Mouse (Mus musculus): Measurements from ENCODE around the gene Gm16223. TPM values are rescaled to one million over a fixed set of nuclear protein-coding genes. Genes with fewer than 3 reads are reported as not detected.

The Gm16223 gene
- polyA plus RNA-seq, 1 experiment from 2014 or later: not detected

DNA sequence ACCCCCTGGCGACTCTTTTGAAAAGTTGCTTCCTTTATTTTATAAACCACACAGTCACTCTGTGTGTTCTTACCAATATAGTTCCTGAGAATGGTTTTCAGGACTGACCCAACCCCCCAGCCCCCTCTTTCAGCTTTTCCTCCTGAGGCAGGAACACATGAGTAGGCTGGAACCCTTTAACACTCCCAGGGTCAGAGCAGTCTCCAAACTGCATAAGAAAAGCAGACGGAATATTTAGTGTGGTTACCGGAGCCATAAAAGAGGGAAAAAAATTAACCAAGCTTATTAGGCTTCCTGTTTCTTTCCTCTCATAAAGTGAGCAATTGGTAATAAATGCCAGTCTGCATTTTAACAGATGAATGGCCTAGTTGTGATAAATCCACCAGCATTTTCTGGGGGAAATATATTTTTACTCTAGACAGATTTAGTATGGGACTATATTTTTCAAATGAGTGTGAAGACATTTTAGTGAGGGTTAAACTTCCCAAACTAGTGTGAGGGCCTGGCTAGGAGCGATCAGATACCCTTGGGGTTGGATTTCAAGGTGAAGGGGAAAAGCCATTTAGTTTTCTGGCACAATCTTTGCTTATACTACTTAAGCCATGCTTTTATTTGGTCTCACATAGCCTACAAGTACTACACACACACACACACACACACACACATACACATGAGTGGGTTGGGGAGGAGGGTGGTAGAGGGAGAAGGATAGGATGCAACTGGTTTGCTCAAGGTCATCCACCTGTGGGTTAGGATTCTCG lies 49.0 kb downstream of the Gm16223 start:
- no peaks in the 10 kb centered on the region for H3K4me1 ChIP-seq (replicated peaks; ENCODE audit: control insufficient read depth, insufficient read depth, low read length)
- H3K27me3 ChIP-seq (ENCODE audit: control insufficient read depth, insufficient read depth, low read length): no peaks in the 10 kb centered on the region
- no peak overlapping the region for H3K27ac ChIP-seq (ENCODE audit: low read depth, low read length)
- no peak overlapping the region for H3K4me3 ChIP-seq (ENCODE audit: low read depth, low read length)
- no peak for DNase-seq (ENCODE audit: low spot score)
- ATAC-seq (ENCODE audit: low FRiP score): no peak
- H3K9ac ChIP-seq (ENCODE audit: low read depth, low read length): no peak overlapping the region
- no peak overlapping the region for H3K4me2 ChIP-seq (replicated peaks; ENCODE audit: low read depth, low read length)
- 90% methylated on average over 5 of the region's 5 CpGs for WGBS
- no peaks in the 10 kb centered on the region for H3K36me3 ChIP-seq (ENCODE audit: control insufficient read depth, insufficient read depth, low read length)
- H3K9me3 ChIP-seq (ENCODE audit: control insufficient read depth, low read length): no peaks in the 10 kb centered on the region

DNA sequence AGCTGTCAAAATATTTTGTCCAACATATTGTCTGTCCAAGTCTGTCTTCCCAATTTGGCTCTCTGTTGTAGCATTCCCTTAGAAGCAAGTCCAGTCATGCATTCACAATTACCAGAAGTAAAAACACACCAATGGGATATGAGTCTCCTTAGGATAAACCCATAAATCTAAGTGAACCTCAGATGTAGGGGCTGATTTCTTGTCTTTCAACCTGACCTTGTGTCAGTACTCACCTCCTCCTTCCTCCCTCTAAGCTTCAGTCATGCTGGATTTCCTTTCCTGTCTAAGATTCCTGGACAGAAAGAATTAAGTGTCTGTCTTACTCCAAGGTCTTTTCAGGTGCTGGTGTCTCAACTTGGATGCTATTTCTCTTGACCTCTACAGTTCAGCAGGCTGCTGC lies 57.8 kb downstream of the Gm16223 start:
- no peak overlapping the region for H3K9ac ChIP-seq (ENCODE audit: low read depth, low read length)
- H3K36me3 ChIP-seq (ENCODE audit: control insufficient read depth, insufficient read depth, low read length): no peaks in the 10 kb centered on the region

DNA sequence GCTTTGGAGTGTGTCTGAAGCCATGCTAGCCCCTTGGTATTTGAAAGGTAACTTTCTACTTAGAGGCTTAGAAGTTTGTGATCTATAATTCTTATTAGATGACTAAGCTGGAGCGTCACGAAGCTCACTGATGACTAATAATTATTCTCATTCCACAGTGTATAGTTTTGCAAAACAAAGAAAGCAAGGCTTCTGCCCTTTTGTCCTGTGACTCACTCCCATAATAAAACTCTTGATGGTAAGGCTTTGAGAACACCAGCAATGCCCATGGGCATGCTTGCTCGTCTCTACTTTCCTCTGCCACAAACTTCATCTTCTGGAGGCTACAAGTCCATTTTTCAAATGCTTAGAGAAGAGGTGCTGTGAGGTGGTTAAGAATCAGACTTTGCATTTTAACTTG lies 87.9 kb downstream of the Gm16223 start:
- no peaks in the 10 kb centered on the region for H3K4me1 ChIP-seq (replicated peaks; ENCODE audit: control insufficient read depth, insufficient read depth, low read length)
- no peaks in the 10 kb centered on the region for H3K9me3 ChIP-seq (ENCODE audit: control insufficient read depth, low read length)
- ATAC-seq (ENCODE audit: low FRiP score) (no peak), DNase-seq (ENCODE audit: low spot score) (no peak)
- H3K9ac ChIP-seq (ENCODE audit: low read depth, low read length): no peak overlapping the region
- no peaks in the 10 kb centered on the region for H3K36me3 ChIP-seq (ENCODE audit: control insufficient read depth, insufficient read depth, low read length)
- H3K4me2 ChIP-seq (replicated peaks; ENCODE audit: low read depth, low read length): no peak overlapping the region
- 80% methylated on average over 3 of the region's 3 CpGs for WGBS
- H3K27ac ChIP-seq (ENCODE audit: low read depth, low read length): no peak overlapping the region
- H3K4me3 ChIP-seq (ENCODE audit: low read depth, low read length): no peak overlapping the region
- no peaks in the 10 kb centered on the region for H3K27me3 ChIP-seq (ENCODE audit: control insufficient read depth, insufficient read depth, low read length)

More for the DNA sequence above, 57.8 kb downstream of the Gm16223 start:
- ATAC-seq (ENCODE audit: low FRiP score): no peak
- no peaks in the 10 kb centered on the region for H3K4me1 ChIP-seq (replicated peaks; ENCODE audit: control insufficient read depth, insufficient read depth, low read length)
- H3K27ac ChIP-seq (ENCODE audit: low read depth, low read length): no peak overlapping the region
- H3K4me2 ChIP-seq (replicated peaks; ENCODE audit: low read depth, low read length): no peak overlapping the region
- H3K9me3 ChIP-seq (ENCODE audit: control insufficient read depth, low read length): no peaks in the 10 kb centered on the region
- no peaks in the 10 kb centered on the region for H3K27me3 ChIP-seq (ENCODE audit: control insufficient read depth, insufficient read depth, low read length)
- no peak for DNase-seq (ENCODE audit: low spot score)
- no peak overlapping the region for H3K4me3 ChIP-seq (ENCODE audit: low read depth, low read length)

DNA sequence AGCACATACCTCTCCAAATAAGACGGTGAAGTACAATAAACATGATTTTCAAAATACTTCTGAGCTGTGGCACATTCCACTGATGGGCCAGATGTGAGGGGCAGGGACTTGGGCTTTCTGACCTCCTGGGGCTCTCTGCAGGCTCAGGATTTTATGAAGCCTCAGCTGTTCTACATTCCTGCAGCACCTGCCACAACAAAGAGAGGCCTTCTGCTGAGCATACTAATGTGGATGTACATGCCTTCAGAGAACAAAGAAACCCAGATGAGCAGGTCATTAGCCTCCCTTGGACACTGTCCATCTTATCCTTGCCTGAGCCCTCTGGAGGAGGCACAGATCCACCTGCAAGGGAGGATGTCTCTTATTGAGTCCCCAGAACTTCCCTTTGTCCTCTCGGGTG lies 97.0 kb downstream of the Gm16223 start:
- no peaks in the 10 kb centered on the region for H3K27me3 ChIP-seq (ENCODE audit: control insufficient read depth, insufficient read depth, low read length)
- ATAC-seq (ENCODE audit: low FRiP score): 0 out of 2 replicates have a peak, but pooled peaks have one; percentile 22

DNA sequence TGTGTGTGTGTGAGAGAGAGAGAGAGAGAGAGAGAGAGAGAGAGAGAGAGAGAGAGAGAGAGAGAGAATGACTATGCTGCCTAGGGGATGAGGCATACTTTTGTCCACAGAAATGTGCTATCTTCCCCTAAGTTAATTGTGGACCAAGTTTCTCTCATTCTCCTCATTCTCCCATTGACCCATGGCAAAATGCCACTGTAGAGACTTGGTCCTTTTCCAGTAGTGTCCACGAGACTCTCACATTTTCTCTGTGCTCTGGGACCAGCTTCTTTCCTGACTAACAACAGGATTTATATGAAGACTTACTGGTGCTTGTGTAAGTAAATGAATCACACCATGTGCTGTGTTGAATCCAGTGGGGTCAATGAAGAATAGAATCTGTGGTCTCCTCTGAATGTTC lies 98.6 kb downstream of the Gm16223 start:
- H3K4me3 ChIP-seq (ENCODE audit: low read depth, low read length): no peak overlapping the region
- H3K9me3 ChIP-seq (ENCODE audit: control insufficient read depth, low read length): no peaks in the 10 kb centered on the region
- no peak for ATAC-seq (ENCODE audit: low FRiP score)
- no peak overlapping the region for H3K9ac ChIP-seq (ENCODE audit: low read depth, low read length)
- no peaks in the 10 kb centered on the region for H3K4me1 ChIP-seq (replicated peaks; ENCODE audit: control insufficient read depth, insufficient read depth, low read length)
- H3K27me3 ChIP-seq (ENCODE audit: control insufficient read depth, insufficient read depth, low read length): no peaks in the 10 kb centered on the region
- H3K27ac ChIP-seq (ENCODE audit: low read depth, low read length): no peak overlapping the region
- 77% methylated on average over 1 of the region's 1 CpGs for WGBS
- DNase-seq (ENCODE audit: low spot score): no peak
- no peak overlapping the region for H3K4me2 ChIP-seq (replicated peaks; ENCODE audit: low read depth, low read length)
- no peaks in the 10 kb centered on the region for H3K36me3 ChIP-seq (ENCODE audit: control insufficient read depth, insufficient read depth, low read length)

More for the DNA sequence above, 97.0 kb downstream of the Gm16223 start:
- Histone ChIP-seq H3K36me3 (ENCODE audit: control insufficient read depth, insufficient read depth, low read length) (no peaks in the 10 kb centered on the region), H3K4me3 (ENCODE audit: low read depth, low read length) (no peak overlapping the region), H3K27ac (ENCODE audit: low read depth, low read length) (no peak overlapping the region), H3K9ac (ENCODE audit: low read depth, low read length) (no peak overlapping the region), H3K9me3 (ENCODE audit: control insufficient read depth, low read length) (no peaks in the 10 kb centered on the region), H3K4me1 (replicated peaks; ENCODE audit: control insufficient read depth, insufficient read depth, low read length) (no peaks in the 10 kb centered on the region), H3K4me2 (replicated peaks; ENCODE audit: low read depth, low read length) (no peak overlapping the region)
- peak; percentile 4 for DNase-seq (ENCODE audit: low spot score)
- 63% methylated on average over 2 of the region's 2 CpGs for WGBS

DNA sequence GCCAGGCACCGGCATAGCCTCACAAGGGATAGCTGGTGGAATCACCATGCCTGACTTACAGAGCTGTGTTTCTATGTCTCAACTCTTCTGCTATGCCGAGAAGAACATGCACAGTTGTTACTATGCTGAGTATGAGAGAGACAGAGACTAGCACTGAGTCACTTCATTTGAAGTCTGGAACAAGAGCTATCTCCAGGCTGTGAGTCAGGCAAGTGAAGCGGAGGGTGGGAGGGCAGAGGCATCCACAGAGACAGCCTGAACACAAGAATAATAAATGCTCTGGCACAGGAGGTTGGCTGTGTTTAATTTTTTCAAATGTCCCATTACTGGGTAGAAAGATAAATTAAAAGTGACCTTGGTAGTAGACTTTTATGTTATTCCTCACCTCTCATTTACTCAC lies 100.3 kb downstream of the Gm16223 start:
- no peaks in the 10 kb centered on the region for H3K36me3 ChIP-seq (ENCODE audit: control insufficient read depth, insufficient read depth, low read length)
- H3K4me2 ChIP-seq (replicated peaks; ENCODE audit: low read depth, low read length): no peak overlapping the region
- no peaks in the 10 kb centered on the region for H3K27me3 ChIP-seq (ENCODE audit: control insufficient read depth, insufficient read depth, low read length)
- DNase-seq (ENCODE audit: low spot score) (no peak), ATAC-seq (ENCODE audit: low FRiP score) (no peak)
- no peak overlapping the region for H3K27ac ChIP-seq (ENCODE audit: low read depth, low read length)
- H3K9ac ChIP-seq (ENCODE audit: low read depth, low read length): no peak overlapping the region
- H3K4me1 ChIP-seq (replicated peaks; ENCODE audit: control insufficient read depth, insufficient read depth, low read length): no peaks in the 10 kb centered on the region
- no peaks in the 10 kb centered on the region for H3K9me3 ChIP-seq (ENCODE audit: control insufficient read depth, low read length)
- WGBS: 94% methylated on average over 3 of the region's 3 CpGs
- H3K4me3 ChIP-seq (ENCODE audit: low read depth, low read length): no peak overlapping the region

DNA sequence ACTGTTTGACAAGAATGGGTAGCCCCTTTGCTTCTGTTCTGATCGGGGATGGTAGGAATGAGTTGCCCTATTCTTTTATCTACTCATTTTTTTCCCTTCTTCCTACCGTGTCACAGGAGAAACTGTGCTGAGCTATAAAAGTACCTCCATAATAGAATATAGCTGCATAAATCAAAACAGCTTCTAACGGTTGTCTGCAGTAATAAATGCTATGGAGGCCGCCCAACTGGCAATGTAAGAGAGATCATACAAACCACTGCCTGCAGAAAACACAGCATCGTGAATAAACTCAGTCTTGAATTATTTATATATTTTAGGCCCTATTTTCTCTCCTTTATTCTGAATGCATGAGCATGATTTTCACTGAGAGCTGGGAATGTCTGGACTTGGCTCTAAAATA lies 101.0 kb downstream of the Gm16223 start:
- H3K4me1 ChIP-seq (replicated peaks; ENCODE audit: control insufficient read depth, insufficient read depth, low read length): no peaks in the 10 kb centered on the region
- no peaks in the 10 kb centered on the region for H3K36me3 ChIP-seq (ENCODE audit: control insufficient read depth, insufficient read depth, low read length)
- H3K27me3 ChIP-seq (ENCODE audit: control insufficient read depth, insufficient read depth, low read length): no peaks in the 10 kb centered on the region
- H3K4me3 ChIP-seq (ENCODE audit: low read depth, low read length): no peak overlapping the region
- no peak for DNase-seq (ENCODE audit: low spot score)
- no peak overlapping the region for H3K9ac ChIP-seq (ENCODE audit: low read depth, low read length)
- no peak overlapping the region for H3K27ac ChIP-seq (ENCODE audit: low read depth, low read length)
- 90% methylated on average over 5 of the region's 5 CpGs for WGBS
- no peak for ATAC-seq (ENCODE audit: low FRiP score)
- no peak overlapping the region for H3K4me2 ChIP-seq (replicated peaks; ENCODE audit: low read depth, low read length)
- H3K9me3 ChIP-seq (ENCODE audit: control insufficient read depth, low read length): no peaks in the 10 kb centered on the region

DNA sequence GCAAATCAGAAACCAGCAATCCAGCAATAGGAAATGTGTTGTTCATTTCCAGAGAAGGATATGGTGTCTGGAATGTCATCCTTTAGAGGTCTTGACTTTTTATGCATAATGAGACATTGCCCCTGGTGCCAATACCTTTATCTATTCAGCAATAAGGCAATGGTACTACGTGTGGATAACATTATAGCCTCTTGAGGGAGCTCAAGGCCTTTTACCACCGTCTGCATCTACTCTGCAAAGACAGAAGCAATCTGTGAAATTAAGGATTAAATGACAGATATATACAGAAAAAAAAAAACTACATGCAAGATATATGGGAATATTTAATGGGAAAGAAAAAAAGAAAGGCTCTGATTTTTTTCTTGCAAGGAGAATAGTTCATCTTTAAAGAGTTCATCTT lies 106.3 kb downstream of the Gm16223 start:
- Histone ChIP-seq H3K27ac (ENCODE audit: low read depth, low read length) (no peak overlapping the region), H3K9me3 (ENCODE audit: control insufficient read depth, low read length) (no peaks in the 10 kb centered on the region), H3K27me3 (ENCODE audit: control insufficient read depth, insufficient read depth, low read length) (no peaks in the 10 kb centered on the region), H3K36me3 (ENCODE audit: control insufficient read depth, insufficient read depth, low read length) (no peaks in the 10 kb centered on the region), H3K4me3 (ENCODE audit: low read depth, low read length) (no peak overlapping the region), H3K9ac (ENCODE audit: low read depth, low read length) (no peak overlapping the region), H3K4me1 (replicated peaks; ENCODE audit: control insufficient read depth, insufficient read depth, low read length) (no peaks in the 10 kb centered on the region), H3K4me2 (replicated peaks; ENCODE audit: low read depth, low read length) (no peak overlapping the region)
- ATAC-seq (ENCODE audit: low FRiP score) (no peak), DNase-seq (ENCODE audit: low spot score) (no peak)
- WGBS: 70% methylated on average over 2 of the region's 2 CpGs

DNA sequence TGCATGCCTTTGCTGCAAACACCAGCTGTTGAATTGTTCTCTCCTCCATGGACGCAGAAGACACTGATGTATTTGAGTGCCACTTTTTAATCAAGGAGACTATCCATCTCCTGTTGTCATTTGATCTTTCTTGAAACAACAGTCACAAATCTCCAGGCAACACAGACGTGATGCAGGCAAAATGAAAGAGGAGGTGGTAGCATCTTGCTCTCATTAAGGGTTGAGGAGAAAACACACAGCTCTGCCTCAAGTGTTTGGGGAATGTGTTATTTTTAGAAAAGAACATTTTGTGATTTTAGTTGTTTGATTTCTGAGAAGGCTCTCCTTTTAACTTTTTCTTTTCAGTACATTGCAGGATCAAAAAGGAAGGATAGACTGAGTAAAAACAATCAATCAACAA lies 107.7 kb downstream of the Gm16223 start:
- no peak overlapping the region for H3K9ac ChIP-seq (ENCODE audit: low read depth, low read length)
- H3K27ac ChIP-seq (ENCODE audit: low read depth, low read length): no peak overlapping the region
- no peak for ATAC-seq (ENCODE audit: low FRiP score)
- no peak overlapping the region for H3K4me2 ChIP-seq (replicated peaks; ENCODE audit: low read depth, low read length)
- no peaks in the 10 kb centered on the region for H3K36me3 ChIP-seq (ENCODE audit: control insufficient read depth, insufficient read depth, low read length)
- DNase-seq (ENCODE audit: low spot score): no peak
- no peaks in the 10 kb centered on the region for H3K4me1 ChIP-seq (replicated peaks; ENCODE audit: control insufficient read depth, insufficient read depth, low read length)
- WGBS: 63% methylated on average over 2 of the region's 2 CpGs
- H3K4me3 ChIP-seq (ENCODE audit: low read depth, low read length): no peak overlapping the region
- no peaks in the 10 kb centered on the region for H3K27me3 ChIP-seq (ENCODE audit: control insufficient read depth, insufficient read depth, low read length)
- H3K9me3 ChIP-seq (ENCODE audit: control insufficient read depth, low read length): no peaks in the 10 kb centered on the region

All from hindbrain, embryonic 11.5 days (tissue).